Mouse (Mus musculus) embryonic facial prominence, embryonic 15.5 days (tissue): ENCODE measurements at regions not wholly inside any gene's neighbourhood (a gene's known extent, or its start where the extent isn't known, plus 50 kb on each side); places are given as distances from the start of the nearest gene placed in this dataset.

Experiments used
- ATAC-seq: fragments of 200-750 bp; cut with Nextera tagmentation; 2 replicates; pipeline ENCODE4 v1.8.0; 2017; ENCODE audit warnings: low read depth, moderate TSS enrichment; ENCODE audit not compliant: insufficient number of reproducible peaks, low FRiP score, low TSS enrichment
- H3K27ac ChIP-seq: fragments of 300-500 bp; sonication (generic); replicated peaks from 2 replicates; pipeline ENCODE4 v1.5.1; 2015; ENCODE audit warnings: mild to moderate bottlenecking, inconsistent platforms
- H3K27me3 ChIP-seq: fragments of 300-500 bp; sonication (generic); 2 replicates; pipeline ENCODE4 v1.6.1; 2015; ENCODE audit warnings: inconsistent platforms
- H3K36me3 ChIP-seq: fragments of 300-500 bp; sonication (generic); 2 replicates; pipeline ENCODE4 v1.6.1; 2015; ENCODE audit warnings: mild to moderate bottlenecking, inconsistent platforms
- H3K4me1 ChIP-seq: fragments of 300-500 bp; sonication (generic); 2 replicates; pipeline ENCODE4 v1.6.1; 2015; ENCODE audit warnings: inconsistent platforms
- H3K4me2 ChIP-seq: fragments of 300-500 bp; sonication (generic); replicated peaks from 2 replicates; pipeline ENCODE4 v1.6.1; 2015; ENCODE audit warnings: mild to moderate bottlenecking, inconsistent platforms
- H3K4me3 ChIP-seq: fragments of 300-500 bp; sonication (generic); replicated peaks from 2 replicates; pipeline ENCODE4 v1.5.1; 2015; ENCODE audit warnings: mild to moderate bottlenecking, inconsistent platforms
- H3K9ac ChIP-seq: fragments of 300-500 bp; sonication (generic); 2 replicates; pipeline ENCODE4 v1.6.1; 2015; ENCODE audit warnings: inconsistent platforms
- H3K9me3 ChIP-seq: fragments of 300-500 bp; sonication (generic); replicated peaks from 2 replicates; pipeline ENCODE4 v1.6.1; 2016; ENCODE audit warnings: inconsistent platforms
- WGBS: fragments of 180-500 bp; shearing (Covaris S2); methylation state at CpG from one replicate; pipeline ENCODE4 v1.1.7; 2015; 5-methylcytosine and 5-hydroxymethylcytosine counted together

GRCm38 (mm10) chr2:131734740-131735378 is 124.7 kb downstream of the Erv3 start:
- no peaks in the 10 kb centered on the region for H3K4me1 ChIP-seq
- no peaks in the 10 kb centered on the region for H3K36me3 ChIP-seq
- 89% methylated on average over 6 of the region's 6 CpGs for WGBS
- no peak overlapping the region for H3K27ac ChIP-seq
- no peak overlapping the region for H3K4me3 ChIP-seq
- no peak overlapping the region for H3K9ac ChIP-seq
- ATAC-seq = no peak
- H3K27me3 ChIP-seq = no peaks in the 10 kb centered on the region
- no peak overlapping the region for H3K4me2 ChIP-seq
- H3K9me3 ChIP-seq = no peaks in the 10 kb centered on the region

DNA sequence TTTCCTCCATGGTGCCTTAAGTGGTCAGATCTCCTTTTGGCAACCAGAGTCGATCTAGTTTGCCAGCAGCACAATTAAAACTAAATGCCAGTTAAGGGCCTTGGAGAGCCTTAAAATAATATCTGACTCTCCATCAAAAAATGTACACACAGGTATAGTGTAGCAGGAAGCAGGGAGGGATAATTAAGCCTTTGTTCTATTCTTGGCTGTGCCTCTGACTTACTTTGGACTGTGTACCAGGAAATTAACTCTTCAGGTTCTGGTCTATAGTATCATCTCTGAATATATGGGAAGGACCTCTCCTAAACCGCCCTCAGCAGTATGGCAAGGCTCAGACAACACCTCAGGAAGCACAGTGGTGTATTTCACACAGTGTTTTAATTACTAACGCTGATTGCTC is 133.0 kb downstream of the Erv3 start:
- Histone ChIP-seq H3K36me3 (no peaks in the 10 kb centered on the region), H3K27me3 (no peaks in the 10 kb centered on the region), H3K9me3 (peaks cover 5% of the 10 kb centered on the region; the same call in 1 of the 2 replicates), H3K4me2 (no peak overlapping the region), H3K9ac (no peak overlapping the region), H3K27ac (no peak overlapping the region), H3K4me1 (no peaks in the 10 kb centered on the region), H3K4me3 (no peak overlapping the region)
- 65% methylated on average over 3 of the region's 3 CpGs for WGBS
- ATAC-seq = no peak

DNA sequence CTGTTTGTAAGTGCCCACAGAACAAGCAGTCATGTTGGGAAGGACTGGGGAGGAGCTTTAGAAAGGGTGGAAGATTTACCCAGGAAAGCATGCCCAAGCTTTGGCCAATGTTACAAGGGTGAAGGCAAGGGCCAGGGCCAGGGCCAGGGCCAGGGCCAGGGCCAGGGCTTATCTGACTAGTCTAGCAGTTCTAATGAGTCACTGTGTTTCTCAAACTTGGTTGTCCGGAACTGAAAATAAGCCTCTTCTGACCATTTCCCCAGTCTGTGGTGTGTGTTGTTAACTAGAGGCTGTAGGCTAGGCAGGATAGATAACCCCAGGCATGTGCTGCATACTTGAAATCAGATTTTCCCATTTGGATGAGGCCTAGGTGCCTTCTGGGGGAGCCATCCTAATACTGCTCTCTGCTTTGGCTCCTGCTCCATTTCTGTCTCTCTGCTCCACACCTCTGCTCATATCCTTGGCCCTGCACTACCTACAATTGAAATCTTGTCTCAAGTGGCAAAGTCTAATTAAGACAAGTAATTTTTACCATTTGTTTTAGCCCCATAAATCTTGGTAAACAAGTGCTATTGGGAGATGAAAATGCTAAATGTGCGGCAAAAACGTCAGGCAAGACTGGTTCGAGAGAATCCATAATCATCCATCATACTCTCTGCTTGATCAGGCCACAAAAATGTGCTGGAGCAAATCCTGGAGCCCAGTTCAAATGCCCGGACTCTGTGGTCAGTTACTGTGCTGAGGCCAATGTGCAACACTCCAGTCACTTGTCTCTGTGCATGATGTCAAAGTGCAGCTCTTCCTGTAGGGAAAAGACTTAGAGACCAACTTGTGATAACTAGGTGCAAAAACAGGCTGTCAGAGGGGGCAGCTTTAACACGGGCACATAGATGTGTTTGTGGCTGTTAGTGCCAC is 137.7 kb downstream of the Erv3 start:
- H3K36me3 ChIP-seq = no peaks in the 10 kb centered on the region
- no peak overlapping the region for H3K4me3 ChIP-seq
- ATAC-seq = no peak
- H3K4me1 ChIP-seq = no peaks in the 10 kb centered on the region
- H3K9me3 ChIP-seq = peaks cover 5% of the 10 kb centered on the region; the same call in 1 of the 2 replicates
- no peak overlapping the region for H3K27ac ChIP-seq
- 84% methylated on average over 6 of the region's 6 CpGs for WGBS
- H3K4me2 ChIP-seq = no peak overlapping the region
- H3K9ac ChIP-seq = no peak overlapping the region
- H3K27me3 ChIP-seq = no peaks in the 10 kb centered on the region

GRCm38 (mm10) chr2:131717561-131717960 is 142.0 kb downstream of the Erv3 start:
- WGBS = 67% methylated on average over 5 of the region's 5 CpGs

GRCm38 (mm10) chr2:131716841-131717240 is 142.7 kb downstream of the Erv3 start:
- H3K9ac ChIP-seq = no peak overlapping the region
- H3K27ac ChIP-seq = no peak overlapping the region
- no peaks in the 10 kb centered on the region for H3K27me3 ChIP-seq
- H3K9me3 ChIP-seq = no peaks in the 10 kb centered on the region
- WGBS = 77% methylated on average over 5 of the region's 5 CpGs
- H3K4me2 ChIP-seq = no peak overlapping the region
- H3K4me1 ChIP-seq = no peaks in the 10 kb centered on the region
- no peak overlapping the region for H3K4me3 ChIP-seq
- no peaks in the 10 kb centered on the region for H3K36me3 ChIP-seq
- ATAC-seq = no peak

More at GRCm38 (mm10) chr2:131717561-131717960, 142.0 kb downstream of the Erv3 start:
- H3K9ac ChIP-seq = no peak overlapping the region
- no peaks in the 10 kb centered on the region for H3K4me1 ChIP-seq
- H3K27me3 ChIP-seq = no peaks in the 10 kb centered on the region
- no peak overlapping the region for H3K27ac ChIP-seq
- ATAC-seq = no peak
- no peaks in the 10 kb centered on the region for H3K36me3 ChIP-seq
- H3K4me2 ChIP-seq = no peak overlapping the region
- H3K4me3 ChIP-seq = no peak overlapping the region
- no peaks in the 10 kb centered on the region for H3K9me3 ChIP-seq

- WGBS = 73% methylated on average over 3 of the region's 3 CpGs
Observed at GRCm38 (mm10) chr2:131715381-131715780, 144.2 kb downstream of the Erv3 start.

GRCm38 (mm10) chr2:131711886-131712285 is 147.7 kb downstream of the Erv3 start:
- ATAC-seq = no peak
- no peaks in the 10 kb centered on the region for H3K36me3 ChIP-seq
- H3K9ac ChIP-seq = no peak overlapping the region
- no peaks in the 10 kb centered on the region for H3K4me1 ChIP-seq
- no peaks in the 10 kb centered on the region for H3K9me3 ChIP-seq
- no peak overlapping the region for H3K4me2 ChIP-seq
- no peak overlapping the region for H3K4me3 ChIP-seq
- H3K27ac ChIP-seq = no peak overlapping the region
- no peaks in the 10 kb centered on the region for H3K27me3 ChIP-seq

More at GRCm38 (mm10) chr2:131715381-131715780, 144.2 kb downstream of the Erv3 start:
- H3K27me3 ChIP-seq = no peaks in the 10 kb centered on the region
- H3K36me3 ChIP-seq = no peaks in the 10 kb centered on the region
- H3K4me3 ChIP-seq = no peak overlapping the region
- no peaks in the 10 kb centered on the region for H3K4me1 ChIP-seq
- no peak overlapping the region for H3K9ac ChIP-seq
- ATAC-seq = no peak
- no peak overlapping the region for H3K27ac ChIP-seq
- H3K9me3 ChIP-seq = no peaks in the 10 kb centered on the region
- H3K4me2 ChIP-seq = no peak overlapping the region

DNA sequence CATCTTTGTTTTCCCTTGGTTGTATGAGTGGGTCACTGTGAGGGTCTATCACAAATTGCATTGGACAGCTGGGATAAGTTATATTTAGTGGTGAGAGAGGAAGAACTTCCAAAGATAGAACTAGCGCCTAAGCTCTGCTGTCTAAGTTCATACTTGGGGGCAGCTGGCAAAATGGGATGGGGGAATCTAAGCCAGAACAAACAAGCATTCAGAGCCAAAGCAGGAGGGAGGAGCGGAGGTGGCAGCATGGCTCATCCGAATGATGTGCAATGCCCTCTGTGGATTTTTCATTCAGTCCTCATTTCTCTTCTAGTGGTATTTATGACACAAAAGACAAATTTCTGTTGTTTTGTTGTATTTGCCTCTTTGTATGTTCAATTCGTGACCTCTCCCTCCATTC is 144.5 kb upstream of the Adra1d start:
- Histone ChIP-seq H3K9me3 (no peaks in the 10 kb centered on the region), H3K4me1 (no peaks in the 10 kb centered on the region), H3K4me3 (no peak overlapping the region), H3K27me3 (no peaks in the 10 kb centered on the region), H3K9ac (no peak overlapping the region), H3K4me2 (no peak overlapping the region), H3K36me3 (no peaks in the 10 kb centered on the region), H3K27ac (no peak overlapping the region)
- 71% methylated on average over 4 of the region's 4 CpGs for WGBS
- ATAC-seq = no peak; the same call in 1 of the 2 replicates

- Histone ChIP-seq H3K4me3 (no peak overlapping the region), H3K4me2 (no peak overlapping the region), H3K36me3 (no peaks in the 10 kb centered on the region), H3K9ac (no peak overlapping the region), H3K4me1 (0 out of 2 replicates have a peak, but pooled peaks cover 6% of the 10 kb centered on the region), H3K9me3 (no peaks in the 10 kb centered on the region), H3K27ac (no peak overlapping the region), H3K27me3 (no peaks in the 10 kb centered on the region)
- no peak for ATAC-seq
Observed at GRCm38 (mm10) chr2:131704406-131704805, 142.3 kb upstream of the Adra1d start.

DNA sequence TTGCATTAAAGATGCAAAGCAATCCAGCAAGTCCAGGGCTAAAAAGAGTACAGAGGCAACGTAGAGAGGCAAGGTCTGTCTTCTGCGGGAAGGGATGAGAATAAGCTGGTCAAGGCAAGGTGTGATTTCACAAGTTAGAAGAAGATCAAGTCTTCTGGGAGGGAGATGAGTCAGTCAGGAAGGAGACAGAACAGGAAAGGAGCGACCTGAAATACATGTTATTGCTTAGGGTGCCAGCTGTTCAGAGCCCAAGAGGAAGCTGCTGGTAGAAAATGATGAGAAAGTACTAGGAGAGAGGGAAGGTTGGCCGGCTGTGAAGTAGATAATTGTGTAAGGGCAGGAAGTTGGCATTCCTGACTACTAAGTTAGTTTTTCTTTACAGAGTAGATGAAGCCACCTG is 140.1 kb upstream of the Adra1d start:
- Histone ChIP-seq H3K9me3 (no peaks in the 10 kb centered on the region), H3K27me3 (no peaks in the 10 kb centered on the region), H3K4me3 (no peak overlapping the region), H3K4me1 (peaks cover 14% of the 10 kb centered on the region), H3K4me2 (no peak overlapping the region), H3K36me3 (no peaks in the 10 kb centered on the region), H3K9ac (no peak overlapping the region), H3K27ac (no peak overlapping the region)
- ATAC-seq = no peak
- WGBS = 72% methylated on average over 4 of the region's 4 CpGs

- H3K27ac ChIP-seq = no peak overlapping the region
- H3K9me3 ChIP-seq = no peaks in the 10 kb centered on the region
- H3K27me3 ChIP-seq = no peaks in the 10 kb centered on the region
- H3K4me1 ChIP-seq = peaks cover 14% of the 10 kb centered on the region
- no peak overlapping the region for H3K4me2 ChIP-seq
- no peaks in the 10 kb centered on the region for H3K36me3 ChIP-seq
- 80% methylated on average over 3 of the region's 3 CpGs for WGBS
- no peak for ATAC-seq
- H3K4me3 ChIP-seq = no peak overlapping the region
- H3K9ac ChIP-seq = no peak overlapping the region
Observed at GRCm38 (mm10) chr2:131699798-131700197, 137.7 kb upstream of the Adra1d start.
